Mouse (Mus musculus): Measurements from ENCODE around the gene Zfyve27.

GRCm38 (mm10) chr19:42170025-42170969 lies 6.5 kb downstream of the Zfyve27 start:
- TF ChIP-seq CTCF (IDR thresholded peaks at IDR 0.05; ENCODE audit: low read depth, low read length), result no peak
- peak; percentile 76 for TF ChIP-seq POLR2A (IDR thresholded peaks at IDR 0.05; ENCODE audit: extremely low read depth, insufficient read depth, low read length)
